Mouse (Mus musculus) CH12.LX (cell line): ENCODE data around the gene Pakap. TPM values are rescaled to one million over a fixed set of nuclear protein-coding genes. Genes with fewer than 3 reads are reported as not detected.

ENCODE experiments used
- DNase-seq: peaks from one replicate; pipeline ENCODE4 v3.0.0-alpha.2; 2013; ENCODE audit errors: extremely low read depth
- H3K27ac ChIP-seq: 2 replicates; pipeline ENCODE4 v1.5.1; 2012; ENCODE audit warnings: low read depth, mild to moderate bottlenecking, control low read depth, moderate library complexity; ENCODE audit not compliant: insufficient read depth
- H3K27me3 ChIP-seq: replicated peaks from 2 replicates; pipeline ENCODE3; 2012; ENCODE audit warnings: inconsistent platforms
- H3K36me3 ChIP-seq, 2 experiments: replicated peaks in 1 of 2; 2 replicates each; pipeline versions ENCODE3 to v1.6.1; 2012; ENCODE audit warnings: inconsistent platforms in 1 of 2, low read length in 1 of 2, mild to moderate bottlenecking in 1 of 2, mixed read lengths in 1 of 2, moderate library complexity in 1 of 2; ENCODE audit not compliant: control insufficient read depth in 1 of 2, insufficient read depth in 1 of 2
- H3K4me1 ChIP-seq, 2 experiments: 2 replicates each; pipeline ENCODE4 v1.6.1; 2012; ENCODE audit warnings: inconsistent platforms in 1 of 2, moderate library complexity in 1 of 2; ENCODE audit not compliant: insufficient read depth in 2 of 2, control insufficient read depth in 1 of 2
- H3K4me2 ChIP-seq: 2 replicates; pipeline ENCODE4 v1.6.1; 2012; ENCODE audit warnings: low read depth, mild to moderate bottlenecking, control low read depth; ENCODE audit not compliant: poor library complexity, insufficient read depth, severe bottlenecking
- H3K4me3 ChIP-seq, 3 experiments: fragments of 150-350 bp in 1 of 3; sonication (generic) in 1 of 3; replicated peaks in 1 of 3; 2 replicates each; pipeline versions ENCODE3 to v1.5.1; 2011 to 2012; ENCODE audit warnings: low read depth in 2 of 3, low read length in 2 of 3, mild to moderate bottlenecking in 2 of 3, moderate library complexity in 2 of 3, control low read depth in 1 of 3, improper control_type of control experiment in 1 of 3, inconsistent platforms in 1 of 3, mixed read lengths in 1 of 3; ENCODE audit not compliant: poor library complexity in 1 of 3
- H3K79me2 ChIP-seq: replicated peaks from 2 replicates; pipeline ENCODE4 v1.6.1; 2012; ENCODE audit warnings: mild to moderate bottlenecking, moderate library complexity; ENCODE audit not compliant: control insufficient read depth, poor library complexity, insufficient read depth, severe bottlenecking; ENCODE audit errors: extremely low read depth
- H3K9ac ChIP-seq: 2 replicates; pipeline ENCODE4 v1.6.1; 2012; ENCODE audit warnings: low read depth, mild to moderate bottlenecking, control low read depth, moderate library complexity; ENCODE audit not compliant: insufficient read depth
- H3K9me3 ChIP-seq: replicated peaks from 2 replicates; pipeline ENCODE3; 2012; ENCODE audit warnings: low read length, inconsistent platforms, mixed read lengths
- CTCF ChIP-seq, 2 experiments: IDR thresholded peaks in 1 of 2; conservative IDR thresholded peaks in 1 of 2; 2 replicates each; pipeline ENCODE4 v1.5.1; 2011 to 2012; ENCODE audit warnings: low read depth in 2 of 2, low read length in 2 of 2, improper control_type of control experiment in 1 of 2, inconsistent platforms in 1 of 2, mild to moderate bottlenecking in 1 of 2, moderate library complexity in 1 of 2
- E2F4 ChIP-seq: IDR thresholded peaks from 2 replicates; pipeline ENCODE4 v1.6.1; 2011; ENCODE audit warnings: low read depth, low read length, improper control_type of control experiment; ENCODE audit not compliant: insufficient replicate concordance
- GABPA ChIP-seq: IDR thresholded peaks from 2 replicates; pipeline ENCODE4 v1.6.1; 2012; ENCODE audit warnings: low read depth, low read length, improper control_type of control experiment, inconsistent platforms; ENCODE audit not compliant: insufficient replicate concordance
- JUND ChIP-seq: conservative IDR thresholded peaks from 2 replicates; pipeline ENCODE4 v1.6.1; 2011; ENCODE audit warnings: low read depth, low read length, improper control_type of control experiment
- KAT2A ChIP-seq: IDR thresholded peaks from 2 replicates; pipeline ENCODE4 v1.6.1; 2012; ENCODE audit warnings: low read length, improper control_type of control experiment, inconsistent platforms; ENCODE audit not compliant: insufficient replicate concordance
- MAX ChIP-seq: IDR thresholded peaks from 2 replicates; pipeline ENCODE4 v1.6.1; 2011; ENCODE audit warnings: low read length, improper control_type of control experiment
- MAZ ChIP-seq: IDR thresholded peaks from 2 replicates; pipeline ENCODE4 v1.6.1; 2012; ENCODE audit warnings: low read depth, mild to moderate bottlenecking, inconsistent platforms, low read length, improper control_type of control experiment, moderate library complexity
- MXI1 ChIP-seq: IDR thresholded peaks from 2 replicates; pipeline ENCODE4 v1.6.1; 2011; ENCODE audit warnings: mild to moderate bottlenecking, low read depth, low read length, improper control_type of control experiment
- NELFE ChIP-seq: IDR thresholded peaks from 2 replicates; pipeline ENCODE4 v1.6.1; 2011; ENCODE audit warnings: low read depth, low read length, improper control_type of control experiment
- NRF1 ChIP-seq: IDR thresholded peaks from 2 replicates; pipeline ENCODE4 v1.6.1; 2014; ENCODE audit warnings: low read depth, mild to moderate bottlenecking, inconsistent platforms, low read length, improper control_type of control experiment, moderate library complexity
- PAX5 ChIP-seq: IDR thresholded peaks from 2 replicates; pipeline ENCODE4 v1.6.1; 2012; ENCODE audit warnings: low read length, inconsistent platforms, mixed read lengths
- POLR2A ChIP-seq: IDR thresholded peaks from 2 replicates; pipeline ENCODE4 v1.6.1; 2011; ENCODE audit warnings: low read depth, mild to moderate bottlenecking, improper control_type of control experiment, low read length
- RAD21 ChIP-seq: IDR thresholded peaks from 2 replicates; pipeline ENCODE4 v1.6.1; 2011; ENCODE audit warnings: low read depth, mild to moderate bottlenecking, low read length, improper control_type of control experiment, moderate library complexity
- SIN3A ChIP-seq: IDR thresholded peaks from 2 replicates; pipeline ENCODE4 v1.6.1; 2012; ENCODE audit warnings: low read length, improper control_type of control experiment, inconsistent platforms
- SMC3 ChIP-seq: IDR thresholded peaks from 2 replicates; pipeline ENCODE4 v1.6.1; 2011; ENCODE audit warnings: low read depth, low read length, improper control_type of control experiment
- TBP ChIP-seq: conservative IDR thresholded peaks from 2 replicates; pipeline ENCODE4 v1.6.1; 2011; ENCODE audit warnings: low read depth, low read length, improper control_type of control experiment
- UBTF ChIP-seq: IDR thresholded peaks from 2 replicates; pipeline ENCODE4 v1.6.1; 2012; ENCODE audit warnings: low read depth, mild to moderate bottlenecking, inconsistent platforms, low read length, improper control_type of control experiment, moderate library complexity
- USF2 ChIP-seq: conservative IDR thresholded peaks from 2 replicates; pipeline ENCODE4 v1.6.1; 2011; ENCODE audit warnings: low read depth, low read length, improper control_type of control experiment
- ZKSCAN1 ChIP-seq: IDR thresholded peaks from 2 replicates; pipeline ENCODE4 v1.6.1; 2012; ENCODE audit warnings: low read depth, inconsistent platforms, low read length, improper control_type of control experiment, borderline replicate concordance
- ZMIZ1 ChIP-seq: IDR thresholded peaks from 2 replicates; pipeline ENCODE4 v1.6.1; 2012; ENCODE audit warnings: low read depth, mild to moderate bottlenecking, inconsistent platforms, low read length, improper control_type of control experiment
- ZNF384 ChIP-seq: IDR thresholded peaks from 2 replicates; pipeline ENCODE4 v1.6.1; 2012; ENCODE audit warnings: low read depth, low read length, improper control_type of control experiment, inconsistent platforms
- dilution Hi-C: fragments of 300-500 bp; cut with MboI; formaldehyde crosslinking; loops from 2 replicates; pipeline ENCODE4 v1.14.3; 2020; ENCODE audit warnings: low sequenced_read_pairs; ENCODE audit not compliant: extremely low pct_unique_long_range_greater_than_20kb, extremely low pct_ligation_motif_present
- in situ Hi-C: fragments of 300-500 bp; cut with MboI; formaldehyde crosslinking; loops from 3 replicates; pipeline ENCODE4 v1.14.3; 2019; ENCODE audit warnings: low sequenced_read_pairs, low pct_ligation_motif_present, low pct_unique_long_range_greater_than_20kb, mixed read lengths
- polyA plus RNA-seq: library from polyadenylated mRNA; unstranded; fragments of >175 nt; gene quantifications from 2 replicates; pipeline ENCODE4 v1.2.1, GENCODE M21; 2012; ENCODE audit warnings: low read depth; ENCODE audit not compliant: insufficient read length
- total RNA-seq, 2 experiments: library from RNA; depleted of rRNA; stranded (reverse); fragments of 300-350 nt in 1 of 2; fragments of >200 nt in 1 of 2; gene quantifications; 2 replicates each; pipeline ENCODE4 v1.2.3; 2012 to 2014

The Pakap gene
- total and polyA plus RNA-seq, 3 experiments, result 0.08 to 0.14 TPM; not detected in 1

DNA sequence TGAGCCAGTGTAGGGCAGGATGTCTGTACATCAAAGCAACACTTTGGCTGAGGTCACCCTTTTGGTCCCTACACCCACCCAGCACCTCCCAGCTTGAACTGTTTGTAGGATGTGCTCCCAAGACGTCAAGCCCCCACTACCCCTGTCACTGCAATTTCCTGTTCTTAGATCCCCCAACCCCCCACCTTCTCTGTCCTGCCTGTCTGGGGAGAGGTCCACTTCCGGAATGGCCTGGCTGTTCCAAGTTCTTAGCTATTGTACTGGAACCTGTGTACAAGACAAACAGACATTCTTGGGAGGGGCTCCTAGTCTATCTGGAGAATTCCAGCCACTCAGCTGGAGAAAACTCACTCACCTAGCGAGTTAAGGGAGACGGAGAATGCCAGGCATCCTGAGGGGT, 266.2 kb downstream of the Pakap start:
- peaks cover 6% of the 10 kb centered on the region for H3K9me3 ChIP-seq
- H3K4me3 ChIP-seq, result no peak overlapping the region
- dilution Hi-C loops (no loop called here), in situ Hi-C loops (no loop called here)
- H3K4me2 ChIP-seq, result no peak overlapping the region
- H3K9ac ChIP-seq, result no peak overlapping the region
- no peaks in the 10 kb centered on the region for H3K79me2 ChIP-seq
- H3K36me3 ChIP-seq, result no peaks in the 10 kb centered on the region
- H3K4me1 ChIP-seq, result peaks cover 0 to 5% of the 10 kb centered on the region in 2 experiments; a peak in 1 of 4 replicates
- H3K27me3 ChIP-seq, result no peaks in the 10 kb centered on the region
- H3K27ac ChIP-seq, result no peak overlapping the region
- no peak for DNase-seq
- no peak for TF ChIP-seq POLR2A
- TF ChIP-seq KAT2A, result no peak
- no peak for TF ChIP-seq MAX
- TF ChIP-seq CTCF (conservative IDR thresholded peaks at IDR 0.05 in 1 of 2, IDR thresholded peaks at IDR 0.05 in 1 of 2; ENCODE audit: low read depth in 2 of 2, low read length in 2 of 2), result no peak
- no peak for TF ChIP-seq UBTF
- TF ChIP-seq ZMIZ1, result no peak
- no peak for TF ChIP-seq MXI1
- no peak for TF ChIP-seq SMC3
- TF ChIP-seq ZKSCAN1, result no peak
- TF ChIP-seq PAX5, result no peak
- no peak for TF ChIP-seq USF2
- no peak for TF ChIP-seq E2F4
- no peak for TF ChIP-seq RAD21
- TF ChIP-seq ZNF384, result no peak
- no peak for TF ChIP-seq NELFE
- TF ChIP-seq GABPA, result no peak

DNA sequence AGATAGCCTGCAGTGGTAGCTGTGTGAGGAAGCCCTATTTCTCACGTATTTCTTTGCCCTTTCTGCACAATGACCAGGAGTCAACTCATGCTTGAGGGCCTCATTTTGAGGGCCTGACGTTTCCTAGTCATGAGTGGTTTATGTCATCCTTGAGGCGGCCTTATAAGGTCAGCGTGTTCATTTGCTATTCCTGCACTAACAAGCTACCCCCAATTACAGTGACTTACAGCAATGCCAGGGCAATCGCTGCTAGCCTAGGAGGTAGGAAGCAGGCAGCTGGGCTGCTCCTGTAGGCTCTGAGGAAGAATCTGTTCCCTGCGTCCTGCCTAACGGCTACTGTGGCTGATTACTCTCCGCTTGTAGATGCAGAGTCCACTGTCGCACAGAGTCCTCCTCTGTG, 269.1 kb downstream of the Pakap start:
- H3K9ac ChIP-seq, result no peak overlapping the region
- dilution Hi-C loops (no loop called here), in situ Hi-C loops (no loop called here)
- peaks cover 0 to 5% of the 10 kb centered on the region in 2 experiments; a peak in 1 of 4 replicates for H3K4me1 ChIP-seq
- no peaks in the 10 kb centered on the region for H3K36me3 ChIP-seq
- TF ChIP-seq NRF1, result no peak
- no peak for TF ChIP-seq JUND
- TF ChIP-seq CTCF (conservative IDR thresholded peaks at IDR 0.05 in 1 of 2, IDR thresholded peaks at IDR 0.05 in 1 of 2; ENCODE audit: low read depth in 2 of 2, low read length in 2 of 2), result no peak
- TF ChIP-seq MAZ, result no peak
- TF ChIP-seq TBP, result no peak
- TF ChIP-seq MAX, result no peak
- no peak for TF ChIP-seq PAX5
- no peak for TF ChIP-seq SIN3A
- TF ChIP-seq MXI1, result no peak
- H3K4me3 ChIP-seq, result no peak overlapping the region
- H3K79me2 ChIP-seq, result no peaks in the 10 kb centered on the region
- DNase-seq, result no peak
- H3K27ac ChIP-seq, result no peak overlapping the region
- H3K27me3 ChIP-seq, result no peaks in the 10 kb centered on the region
- no peaks in the 10 kb centered on the region for H3K9me3 ChIP-seq
- no peak overlapping the region for H3K4me2 ChIP-seq
